In the genomic region with DNA sequence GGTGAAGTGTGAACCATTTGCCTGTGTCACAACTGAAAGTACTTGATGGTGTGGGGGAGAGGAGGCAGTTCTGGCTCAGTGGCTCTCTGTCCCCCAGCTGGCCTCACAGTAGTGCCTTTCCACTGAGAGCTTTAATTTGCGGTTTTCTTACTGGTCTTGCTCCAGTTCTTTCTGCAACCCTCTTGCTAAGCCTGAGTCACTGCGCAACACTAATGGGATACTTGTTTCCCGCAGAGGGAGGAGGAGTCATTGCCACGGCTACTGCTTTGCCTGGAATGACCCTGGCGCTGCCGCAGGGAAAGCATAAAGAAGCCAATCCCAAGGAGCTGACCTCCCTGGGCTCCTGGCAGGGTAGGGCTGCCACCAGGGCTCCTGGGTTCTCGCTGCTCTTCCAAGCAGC, we compare ENCODE assay signal across 10 mouse cellular contexts. TPM values are rescaled to one million over a fixed set of nuclear protein-coding genes. Genes with fewer than 3 reads are reported as not detected.
DNase-seq lines count a peak whose midpoint lies in the region; ATAC-seq lines count a peak whose summit lies in the region.
"Had no signal": no experiment of that assay in that cellular context is flagged by ENCODE, and none has a peak within 500 bp of the region (broad histone marks: within the 10 kb centered on the region; RNA-seq: fewer than 3 reads in every experiment).

No protein-coding gene starts in this region.

- ATAC-seq in kidney, embryonic 16.5 days (ENCODE audit: low FRiP score, low TSS enrichment) = peak; percentile 84
- no peak for ATAC-seq in liver, embryonic 11.5 days (replicated peaks; ENCODE audit: low FRiP score)
- no peak for ATAC-seq in activated CD4-positive, CD25-positive, alpha-beta regulatory T cell, adult 4 months

- peaks cover 12% of the 10 kb centered on the region for H3K4me1 ChIP-seq in kidney, embryonic 16.5 days (ENCODE audit: insufficient read depth, low read length)
- no peaks in the 10 kb centered on the region for H3K4me1 ChIP-seq in liver, embryonic 11.5 days (replicated peaks; ENCODE audit: control insufficient read depth, insufficient read depth, low read length)
- H3K4me1 ChIP-seq: embryonic facial prominence, embryonic 15.5 days had no signal

- H3K9me3 ChIP-seq in kidney, embryonic 16.5 days (ENCODE audit: low read length) = no peaks in the 10 kb centered on the region
- no peaks in the 10 kb centered on the region for H3K9me3 ChIP-seq in liver, embryonic 11.5 days (ENCODE audit: control insufficient read depth, low read length)
- H3K9me3 ChIP-seq: embryonic facial prominence, embryonic 15.5 days had no signal

- H3K36me3 ChIP-seq in kidney, embryonic 16.5 days (ENCODE audit: insufficient read depth, low read length) = no peaks in the 10 kb centered on the region
- no peaks in the 10 kb centered on the region for H3K36me3 ChIP-seq in liver, embryonic 11.5 days (ENCODE audit: control insufficient read depth, insufficient read depth, low read length)
- H3K36me3 ChIP-seq: embryonic facial prominence, embryonic 15.5 days had no signal

- H3K9ac ChIP-seq in kidney, embryonic 16.5 days (replicated peaks; ENCODE audit: low read length) = peak overlapping the region; percentile 40; the same call in 1 of the 2 replicates
- no peak overlapping the region for H3K9ac ChIP-seq in liver, embryonic 11.5 days (ENCODE audit: low read depth, low read length)
- H3K9ac ChIP-seq: embryonic facial prominence, embryonic 15.5 days had no signal

- 11% methylated on average over 7 of the region's 7 CpGs for WGBS in kidney, embryonic 16.5 days
- 25% methylated on average over 7 of the region's 7 CpGs for WGBS in liver, embryonic 11.5 days

- H3K4me2 ChIP-seq in kidney, embryonic 16.5 days (replicated peaks; ENCODE audit: low read depth, low read length) = peak overlapping the region; percentile 27
- no peak overlapping the region for H3K4me2 ChIP-seq in liver, embryonic 11.5 days
- H3K4me2 ChIP-seq: embryonic facial prominence, embryonic 15.5 days had no signal

- H3K27ac ChIP-seq in kidney, embryonic 16.5 days (ENCODE audit: low read length) = peak overlapping the region; percentile 75
- no peak overlapping the region for H3K27ac ChIP-seq in liver, embryonic 11.5 days (ENCODE audit: low read depth, low read length)
- H3K27ac ChIP-seq: embryonic facial prominence, embryonic 15.5 days had no signal

- no peaks in the 10 kb centered on the region for H3K27me3 ChIP-seq in kidney, embryonic 16.5 days (ENCODE audit: insufficient read depth, low read length)
- H3K27me3 ChIP-seq in liver, embryonic 11.5 days (replicated peaks; ENCODE audit: control insufficient read depth, insufficient read depth, low read length) = peaks cover 2% of the 10 kb centered on the region; the same call in 1 of the 2 replicates

- no peak overlapping the region for H3K4me3 ChIP-seq in kidney, embryonic 16.5 days (ENCODE audit: low read length)
- H3K4me3 ChIP-seq in liver, embryonic 11.5 days (ENCODE audit: low read depth, low read length) = no peak overlapping the region
- H3K4me3 ChIP-seq: embryonic facial prominence, embryonic 15.5 days had no signal

- peak; percentile 50 for DNase-seq in gastrocnemius, adult 18-20 months (ENCODE audit: low spot score)
- DNase-seq in gastrocnemius, adult 8-10 months (ENCODE audit: low spot score in 2 of 2) = no peak
- DNase-seq in 3134 (ENCODE audit: extremely low read depth, insufficient read length, low spot score) = peak; percentile 81
- peak; percentile 59 for DNase-seq in adrenal gland, postnatal 25 days
- DNase-seq in thymus, adult 18-20 months = no peak
- DNase-seq in liver, embryonic 11.5 days (ENCODE audit: low spot score) = no peak

RNA-seq across cellular contexts. Expression of gene Trim67, which starts 33.8 kb away (rescaled TPM):
- under 1 TPM; 0.05 to 0.21 TPM for total RNA-seq in gastrocnemius, adult 18-20 months (2021)
- under 1 TPM in 2 of 4 experiments, not detected in 2; 0.19 to 0.36 TPM for total RNA-seq in gastrocnemius, adult 8-10 months (2022)
- total RNA-seq in adrenal gland, postnatal 25 days (2021) = 2.2 and 3.0 TPM in 2 replicates
- polyA plus RNA-seq in kidney, embryonic 16.5 days (2015; fragmentation: Nextera tagmentation; extraction: Ambion mirVana) = 0.05 and 0.09 TPM in 2 replicates
- polyA plus RNA-seq in liver, embryonic 11.5 days (2014; fragmentation: Nextera tagmentation; extraction: Ambion mirVana) = 0.05 TPM in 1 of 2 replicates, not detected in the other
- not detected for polyA plus RNA-seq in activated CD4-positive, CD25-positive, alpha-beta regulatory T cell, adult 4 months (2017; shearing (Covaris generic))
- total RNA-seq: MEL had no signal

RNA-seq across cellular contexts. Expression of gene Gnpat, which starts 36.2 kb away (rescaled TPM):
- 100 to 1,000 TPM; 138 to 151 TPM for total RNA-seq in gastrocnemius, adult 18-20 months (2021)
- 100 to 1,000 TPM; 145 to 180 (median 156) TPM for total RNA-seq in gastrocnemius, adult 8-10 months (2022)
- total RNA-seq in adrenal gland, postnatal 25 days (2021) = 109 and 119 TPM in 2 replicates
- 120 and 122 TPM in 2 replicates for polyA plus RNA-seq in kidney, embryonic 16.5 days (2015; fragmentation: Nextera tagmentation; extraction: Ambion mirVana)
- polyA plus RNA-seq in liver, embryonic 11.5 days (2014; fragmentation: Nextera tagmentation; extraction: Ambion mirVana) = 107 and 109 TPM in 2 replicates
- 10 to 100 TPM; 36.5 TPM for polyA plus RNA-seq in activated CD4-positive, CD25-positive, alpha-beta regulatory T cell, adult 4 months (2017; shearing (Covaris generic))

RNA-seq across cellular contexts. Expression of gene 2810004N23Rik, which starts 36.3 kb away (rescaled TPM):
- 10 to 100 TPM; 32.1 to 33.6 TPM for total RNA-seq in gastrocnemius, adult 18-20 months (2021)
- total RNA-seq in gastrocnemius, adult 8-10 months (2022) = 10 to 100 TPM; 31.8 to 34.8 (median 33.5) TPM
- 35.2 and 41.4 TPM in 2 replicates for total RNA-seq in adrenal gland, postnatal 25 days (2021)
- 47.6 and 50.1 TPM in 2 replicates for polyA plus RNA-seq in kidney, embryonic 16.5 days (2015; fragmentation: Nextera tagmentation; extraction: Ambion mirVana)
- 65.7 and 71.5 TPM in 2 replicates for polyA plus RNA-seq in liver, embryonic 11.5 days (2014; fragmentation: Nextera tagmentation; extraction: Ambion mirVana)
- 10 to 100 TPM; 28.2 to 28.7 TPM for polyA plus RNA-seq in activated CD4-positive, CD25-positive, alpha-beta regulatory T cell, adult 4 months (2017; shearing (Covaris generic))

Comparison
In these comparisons a context has a peak if more than half of its experiments do, and no peak if none do; other contexts are left out.
1. DNase-seq: peak in gastrocnemius, adult 18-20 months (single experiment), 3134 (single experiment) and adrenal gland, postnatal 25 days (single experiment); none in gastrocnemius, adult 8-10 months (0 of 2), thymus, adult 18-20 months (0 of 2) and liver, embryonic 11.5 days (single experiment).